Mouse (Mus musculus): ENCODE measurements around the gene St3gal2. TPM values are rescaled to one million over a fixed set of nuclear protein-coding genes. Genes with fewer than 3 reads are reported as not detected.
"Not testable (repeated sequence)": the region's sequence is repeated elsewhere in the genome, so short reads cannot be mapped to it uniquely, and the experiment has no call there.

The St3gal2 gene
- polyA plus RNA-seq, 1 experiment, result 48.5 TPM

GRCm38 (mm10) chr8:110906682-110907081 is 13.0 kb upstream of the St3gal2 start:
- 85% methylated on average over 1 of the region's 1 CpGs for WGBS
- Histone ChIP-seq H3K4me3 (replicated peaks; ENCODE audit: extremely low read depth, low read depth, low read length) (no peak overlapping the region), H3K4me1 (ENCODE audit: control insufficient read depth, insufficient read depth, low read length) (peaks cover under 1% of the 10 kb centered on the region)
- DNase-seq, result no peak
- TF ChIP-seq POLR2A (IDR thresholded peaks at IDR 0.05; ENCODE audit: borderline replicate concordance, extremely low read depth, low read depth, low read length) (no peak), CTCF (IDR thresholded peaks at IDR 0.05; ENCODE audit: insufficient read depth, low read length) (no peak)

DNA sequence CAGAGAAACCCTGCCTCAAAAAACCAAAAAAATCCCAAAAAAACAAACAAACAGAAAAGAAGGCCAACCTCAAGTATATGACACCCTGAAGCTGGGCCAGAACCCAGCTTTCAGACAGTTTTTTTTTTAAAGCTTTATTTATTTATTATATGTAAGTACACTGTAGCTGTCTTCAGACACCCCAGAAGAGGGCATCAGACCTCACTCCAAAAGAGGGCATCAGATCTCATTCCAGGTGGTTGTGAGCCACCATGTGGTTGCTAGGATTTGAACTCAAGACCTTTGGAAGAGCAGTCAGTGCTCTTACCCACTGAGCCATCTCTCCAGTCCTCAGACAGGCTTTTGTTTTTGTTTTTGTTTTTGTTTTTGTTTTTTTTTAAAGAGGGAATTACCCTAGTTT is 9.9 kb upstream of the St3gal2 start:
- not testable (repeated sequence) for DNase-seq; H3K4me1 ChIP-seq (ENCODE audit: control insufficient read depth, insufficient read depth, low read length); H3K4me3 ChIP-seq (replicated peaks; ENCODE audit: extremely low read depth, low read depth, low read length)

GRCm38 (mm10) chr8:110911576-110912570 is 7.8 kb upstream of the St3gal2 start:
- DNase-seq, result no peak
- TF ChIP-seq POLR2A (IDR thresholded peaks at IDR 0.05; ENCODE audit: borderline replicate concordance, extremely low read depth, low read depth, low read length), result no peak
- TF ChIP-seq CTCF (IDR thresholded peaks at IDR 0.05; ENCODE audit: insufficient read depth, low read length), result no peak
- no peak overlapping the region for H3K4me3 ChIP-seq (replicated peaks; ENCODE audit: extremely low read depth, low read depth, low read length)
- H3K4me1 ChIP-seq (ENCODE audit: control insufficient read depth, insufficient read depth, low read length), result no peaks in the 10 kb centered on the region
- WGBS, result 71% methylated on average over 15 of the region's 15 CpGs

- no peak overlapping the region for H3K4me3 ChIP-seq (replicated peaks; ENCODE audit: extremely low read depth, low read depth, low read length)
- no peak for TF ChIP-seq CTCF (IDR thresholded peaks at IDR 0.05; ENCODE audit: insufficient read depth, low read length)
- TF ChIP-seq POLR2A (IDR thresholded peaks at IDR 0.05; ENCODE audit: borderline replicate concordance, extremely low read depth, low read depth, low read length), result no peak
- peaks cover 10% of the 10 kb centered on the region for H3K4me1 ChIP-seq (ENCODE audit: control insufficient read depth, insufficient read depth, low read length)
- no peak for DNase-seq
- 59% methylated on average over 2 of the region's 2 CpGs for WGBS
Measured at GRCm38 (mm10) chr8:110917415-110917814, 2.3 kb upstream of the St3gal2 start.

DNA sequence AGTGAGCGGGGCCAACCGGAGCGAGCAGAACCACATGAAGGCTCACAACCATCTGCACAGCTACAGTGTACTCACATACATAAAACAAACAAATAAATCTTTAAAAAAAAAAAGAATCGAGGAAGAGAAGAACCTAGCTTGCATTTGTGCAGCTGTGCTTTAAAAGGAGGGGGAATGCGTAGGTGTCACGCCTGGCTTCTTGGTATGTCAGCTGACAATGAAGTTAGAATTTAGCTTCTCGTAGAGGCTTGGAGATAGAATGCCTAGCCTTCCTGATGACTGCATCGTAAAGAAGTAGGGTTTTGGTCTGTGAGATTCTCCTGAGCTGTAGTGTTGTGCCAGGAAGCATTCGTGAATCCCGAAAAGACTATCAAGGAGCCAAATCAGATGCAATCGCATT is 1.7 kb upstream of the St3gal2 start:
- DNase-seq, result no peak
- H3K4me1 ChIP-seq (ENCODE audit: control insufficient read depth, insufficient read depth, low read length), result peaks cover 10% of the 10 kb centered on the region
- no peak overlapping the region for H3K4me3 ChIP-seq (replicated peaks; ENCODE audit: extremely low read depth, low read depth, low read length)
- 84% methylated on average over 11 of the region's 11 CpGs for WGBS
- TF ChIP-seq CTCF (IDR thresholded peaks at IDR 0.05; ENCODE audit: insufficient read depth, low read length) (no peak), POLR2A (IDR thresholded peaks at IDR 0.05; ENCODE audit: borderline replicate concordance, extremely low read depth, low read depth, low read length) (no peak)

DNA sequence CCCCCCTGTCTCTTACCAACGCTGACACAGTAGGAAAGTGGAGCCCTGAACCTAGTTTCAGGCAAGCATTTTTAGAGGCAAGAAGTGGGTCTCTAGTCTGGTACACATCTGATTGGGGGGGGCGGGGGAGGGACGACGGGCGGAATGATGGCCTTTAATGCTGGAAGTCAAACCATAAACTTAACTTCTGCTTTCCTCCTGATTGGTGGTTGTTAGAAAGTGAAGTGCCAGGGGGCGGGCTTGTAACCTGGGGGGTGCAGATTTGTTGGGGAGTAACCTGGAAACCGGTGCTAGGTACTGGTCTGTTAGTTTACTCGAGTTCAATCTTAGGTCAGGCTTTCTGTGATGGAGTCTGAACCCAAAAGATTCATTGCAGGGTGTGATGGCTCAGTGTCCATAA is 1.3 kb upstream of the St3gal2 start:
- no peak for DNase-seq
- no peak overlapping the region for H3K4me3 ChIP-seq (replicated peaks; ENCODE audit: extremely low read depth, low read depth, low read length)
- TF ChIP-seq CTCF (IDR thresholded peaks at IDR 0.05; ENCODE audit: insufficient read depth, low read length), result no peak
- no peak for TF ChIP-seq POLR2A (IDR thresholded peaks at IDR 0.05; ENCODE audit: borderline replicate concordance, extremely low read depth, low read depth, low read length)
- 62% methylated on average over 8 of the region's 8 CpGs for WGBS
- H3K4me1 ChIP-seq (ENCODE audit: control insufficient read depth, insufficient read depth, low read length), result peaks cover 10% of the 10 kb centered on the region

DNA sequence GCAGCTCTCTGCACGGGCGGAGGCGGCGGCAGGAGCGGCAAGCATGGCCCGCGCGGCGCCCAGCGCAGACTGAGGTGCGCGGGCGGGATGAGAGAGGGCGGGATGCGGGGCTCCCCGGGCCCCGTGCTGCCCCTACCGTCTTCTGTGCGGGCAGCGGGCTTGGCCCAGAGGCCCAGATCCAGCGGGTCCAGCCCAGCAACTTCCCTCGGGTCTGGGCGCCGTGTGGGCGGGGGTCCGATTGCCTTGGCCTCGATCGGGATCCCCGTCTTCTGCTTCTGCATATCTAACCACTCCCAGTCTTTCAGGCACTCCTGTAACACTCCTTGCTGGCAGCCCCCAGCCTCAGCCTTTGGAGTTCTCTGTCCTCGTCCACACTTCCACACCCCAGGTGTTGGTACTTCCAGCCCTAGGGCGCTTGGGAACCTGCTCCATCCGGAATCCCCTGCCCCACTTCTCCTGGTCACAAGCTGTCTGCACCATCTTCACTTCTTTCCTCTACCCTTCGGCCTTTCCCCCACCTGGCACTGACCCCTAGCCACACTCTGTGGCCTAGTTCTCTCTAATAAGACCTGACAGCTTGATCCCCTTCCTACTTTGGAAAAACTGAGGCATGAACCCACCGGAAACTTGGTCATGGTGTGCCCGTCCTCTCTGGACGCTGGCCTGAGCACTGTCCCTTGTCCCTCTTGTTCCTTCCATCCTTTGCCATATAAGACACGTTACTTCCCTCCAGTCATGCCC is 480 bp downstream of the St3gal2 start:
- 2% methylated on average over 31 of the region's 37 CpGs for WGBS
- Histone ChIP-seq H3K4me1 (ENCODE audit: control insufficient read depth, insufficient read depth, low read length) (peaks cover 13% of the 10 kb centered on the region), H3K4me3 (replicated peaks; ENCODE audit: extremely low read depth, low read depth, low read length) (peak overlapping the region; percentile 75)
- TF ChIP-seq CTCF (IDR thresholded peaks at IDR 0.05; ENCODE audit: insufficient read depth, low read length) (no peak), POLR2A (IDR thresholded peaks at IDR 0.05; ENCODE audit: borderline replicate concordance, extremely low read depth, low read depth, low read length) (no peak)
- no peak for DNase-seq

DNA sequence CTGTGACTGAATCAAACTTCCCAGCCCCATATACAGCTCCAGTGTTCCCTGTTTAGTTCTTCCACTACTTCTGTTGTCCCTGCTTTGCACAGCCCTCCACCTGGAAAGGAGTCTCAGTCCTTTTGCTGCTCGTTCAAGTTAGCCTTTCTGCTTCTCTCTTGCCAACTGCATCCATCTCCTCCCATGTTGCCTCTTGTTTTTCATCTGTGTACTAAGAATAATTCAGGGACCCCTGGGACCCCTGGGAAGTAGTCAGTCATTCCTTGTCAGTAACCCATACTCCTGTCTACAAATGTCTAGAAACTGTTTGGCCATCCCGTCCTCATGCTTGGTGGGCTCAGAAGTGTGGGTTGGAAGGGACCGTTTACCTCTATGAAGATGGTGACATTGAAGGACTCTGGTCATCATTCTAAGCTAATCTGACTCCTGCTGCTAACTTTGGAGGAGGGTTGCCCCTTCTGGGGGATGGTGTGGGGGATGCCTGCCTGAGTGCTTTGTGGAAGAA is 1.1 kb downstream of the St3gal2 start:
- WGBS, result 29% methylated on average over 3 of the region's 3 CpGs
- H3K4me3 ChIP-seq (replicated peaks; ENCODE audit: extremely low read depth, low read depth, low read length), result peak overlapping the region; percentile 75
- DNase-seq, result no peak
- no peak for TF ChIP-seq POLR2A (IDR thresholded peaks at IDR 0.05; ENCODE audit: borderline replicate concordance, extremely low read depth, low read depth, low read length)
- no peak for TF ChIP-seq CTCF (IDR thresholded peaks at IDR 0.05; ENCODE audit: insufficient read depth, low read length)
- H3K4me1 ChIP-seq (ENCODE audit: control insufficient read depth, insufficient read depth, low read length), result peaks cover 13% of the 10 kb centered on the region

DNA sequence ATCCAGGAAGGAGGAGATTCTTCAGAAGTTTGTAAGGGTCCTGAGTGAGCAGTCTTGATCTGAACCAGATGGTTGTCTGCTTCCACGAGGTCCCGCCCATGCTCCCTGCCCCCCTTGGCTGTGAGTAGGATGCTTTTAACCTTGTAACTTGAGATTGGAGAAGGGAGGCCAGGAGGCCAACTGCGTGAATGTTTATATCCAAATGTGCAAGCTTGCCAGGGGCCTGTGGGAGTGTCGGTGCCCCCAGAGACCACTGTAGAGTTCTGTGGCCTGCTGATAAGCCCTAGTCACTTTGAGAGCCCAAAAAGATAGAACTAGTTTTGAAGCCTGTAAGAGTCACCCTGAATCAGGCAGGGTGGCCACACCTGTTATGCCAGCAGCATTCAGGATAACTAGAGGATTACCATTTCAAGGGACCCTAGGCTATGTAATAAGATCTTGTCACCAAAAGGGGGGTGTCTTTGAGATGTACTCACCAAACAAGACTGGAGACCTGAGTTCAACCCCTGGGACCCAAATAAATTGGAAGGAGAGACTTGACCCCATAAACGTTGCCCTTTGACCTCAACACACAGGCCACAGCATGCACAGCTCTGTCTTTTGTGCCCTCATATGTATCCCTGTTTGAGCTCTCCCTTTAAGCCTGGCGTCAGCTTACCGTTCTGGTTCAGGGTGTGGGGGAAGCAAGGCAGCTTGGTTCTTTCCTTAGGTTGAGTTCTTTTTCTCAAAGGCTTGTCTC is 1.9 kb downstream of the St3gal2 start:
- 34% methylated on average over 7 of the region's 7 CpGs for WGBS
- TF ChIP-seq POLR2A (IDR thresholded peaks at IDR 0.05; ENCODE audit: borderline replicate concordance, extremely low read depth, low read depth, low read length) (no peak), CTCF (IDR thresholded peaks at IDR 0.05; ENCODE audit: insufficient read depth, low read length) (no peak)
- Histone ChIP-seq H3K4me3 (replicated peaks; ENCODE audit: extremely low read depth, low read depth, low read length) (peak overlapping the region; percentile 75), H3K4me1 (ENCODE audit: control insufficient read depth, insufficient read depth, low read length) (peaks cover 13% of the 10 kb centered on the region)
- DNase-seq, result no peak
